Mouse (Mus musculus): ENCODE data around the gene Spag17. TPM values are rescaled to one million over a fixed set of nuclear protein-coding genes. Genes with fewer than 3 reads are reported as not detected.
A peak's percentile ranks its signal among the peaks of the same experiment; 100 is the strongest.

Spag17 gene
- polyA plus RNA-seq, 1 experiment from 2014 or later, result 0.29 TPM

GRCm38 (mm10) chr3:100102386-100103092 is 217.3 kb downstream of the Spag17 start:
- no peak overlapping the region for H3K4me3 ChIP-seq (replicated peaks; ENCODE audit: low read depth, low read length)
- DNase-seq, result no peak
- H3K27me3 ChIP-seq (ENCODE audit: control insufficient read depth, insufficient read depth, low read length), result no peaks in the 10 kb centered on the region
- H3K4me2 ChIP-seq (ENCODE audit: low read length), result no peak overlapping the region
- H3K27ac ChIP-seq (replicated peaks; ENCODE audit: low read depth, low read length), result no peak overlapping the region
- no peaks in the 10 kb centered on the region for H3K4me1 ChIP-seq (ENCODE audit: control insufficient read depth, insufficient read depth, low read length)
- 92% methylated on average over 3 of the region's 3 CpGs for WGBS
- no peak for ATAC-seq (ENCODE audit: low FRiP score, low TSS enrichment)
- no peaks in the 10 kb centered on the region for H3K9me3 ChIP-seq (ENCODE audit: control insufficient read depth, low read length)
- no peak overlapping the region for H3K9ac ChIP-seq (replicated peaks; ENCODE audit: low read length)
- H3K36me3 ChIP-seq (ENCODE audit: control insufficient read depth, insufficient read depth, low read length), result no peaks in the 10 kb centered on the region

- no peak overlapping the region for H3K4me2 ChIP-seq (ENCODE audit: low read length)
- H3K4me1 ChIP-seq (ENCODE audit: control insufficient read depth, insufficient read depth, low read length), result no peaks in the 10 kb centered on the region
- no peaks in the 10 kb centered on the region for H3K36me3 ChIP-seq (ENCODE audit: control insufficient read depth, insufficient read depth, low read length)
- 88% methylated on average over 2 of the region's 2 CpGs for WGBS
- no peak overlapping the region for H3K4me3 ChIP-seq (replicated peaks; ENCODE audit: low read depth, low read length)
- no peak overlapping the region for H3K9ac ChIP-seq (replicated peaks; ENCODE audit: low read length)
- H3K27ac ChIP-seq (replicated peaks; ENCODE audit: low read depth, low read length), result no peak overlapping the region
- no peaks in the 10 kb centered on the region for H3K9me3 ChIP-seq (ENCODE audit: control insufficient read depth, low read length)
- H3K27me3 ChIP-seq (ENCODE audit: control insufficient read depth, insufficient read depth, low read length), result no peaks in the 10 kb centered on the region
- no peak for ATAC-seq (ENCODE audit: low FRiP score, low TSS enrichment)
- peak; percentile 2 for DNase-seq
These were observed 221.5 kb downstream of the Spag17 start for GRCm38 (mm10) chr3:100106736-100107135.

DNA sequence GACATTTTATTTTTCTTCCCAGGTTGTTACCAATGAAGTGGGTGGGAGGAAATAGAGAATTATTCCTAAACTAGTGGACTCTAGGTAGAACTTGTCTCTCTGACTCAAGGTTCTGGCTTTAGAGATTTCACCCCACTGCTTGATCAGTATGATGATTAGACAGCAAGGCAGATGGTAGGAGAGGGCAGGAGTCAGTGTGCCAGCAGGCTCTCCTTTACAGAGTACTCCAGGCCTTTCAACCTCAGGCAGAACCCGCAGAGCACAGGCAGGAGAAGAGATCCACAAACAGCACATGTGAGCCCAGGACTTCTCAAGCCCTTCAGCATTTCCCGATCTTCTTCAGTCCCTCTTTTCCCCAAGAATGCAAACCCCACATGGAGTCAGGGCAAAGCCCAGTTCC is 233.5 kb downstream of the Spag17 start:
- Histone ChIP-seq H3K9me3 (ENCODE audit: control insufficient read depth, low read length) (no peaks in the 10 kb centered on the region), H3K4me2 (ENCODE audit: low read length) (no peak overlapping the region), H3K4me3 (replicated peaks; ENCODE audit: low read depth, low read length) (no peak overlapping the region), H3K27me3 (ENCODE audit: control insufficient read depth, insufficient read depth, low read length) (no peaks in the 10 kb centered on the region), H3K4me1 (ENCODE audit: control insufficient read depth, insufficient read depth, low read length) (no peaks in the 10 kb centered on the region), H3K27ac (replicated peaks; ENCODE audit: low read depth, low read length) (no peak overlapping the region), H3K9ac (replicated peaks; ENCODE audit: low read length) (no peak overlapping the region), H3K36me3 (ENCODE audit: control insufficient read depth, insufficient read depth, low read length) (no peaks in the 10 kb centered on the region)
- ATAC-seq (ENCODE audit: low FRiP score, low TSS enrichment) (no peak), DNase-seq (no peak)
- WGBS, result 77% methylated on average over 2 of the region's 2 CpGs

- no peaks in the 10 kb centered on the region for H3K9me3 ChIP-seq (ENCODE audit: control insufficient read depth, low read length)
- H3K9ac ChIP-seq (replicated peaks; ENCODE audit: low read length), result no peak overlapping the region
- DNase-seq, result no peak
- H3K27me3 ChIP-seq (ENCODE audit: control insufficient read depth, insufficient read depth, low read length), result no peaks in the 10 kb centered on the region
- no peaks in the 10 kb centered on the region for H3K4me1 ChIP-seq (ENCODE audit: control insufficient read depth, insufficient read depth, low read length)
- no peaks in the 10 kb centered on the region for H3K36me3 ChIP-seq (ENCODE audit: control insufficient read depth, insufficient read depth, low read length)
- H3K27ac ChIP-seq (replicated peaks; ENCODE audit: low read depth, low read length), result no peak overlapping the region
- no peak for ATAC-seq (ENCODE audit: low FRiP score, low TSS enrichment)
- H3K4me3 ChIP-seq (replicated peaks; ENCODE audit: low read depth, low read length), result no peak overlapping the region
- no peak overlapping the region for H3K4me2 ChIP-seq (ENCODE audit: low read length)
- 78% methylated on average over 2 of the region's 2 CpGs for WGBS
These were observed 236.8 kb downstream of the Spag17 start for GRCm38 (mm10) chr3:100121961-100122360.

DNA sequence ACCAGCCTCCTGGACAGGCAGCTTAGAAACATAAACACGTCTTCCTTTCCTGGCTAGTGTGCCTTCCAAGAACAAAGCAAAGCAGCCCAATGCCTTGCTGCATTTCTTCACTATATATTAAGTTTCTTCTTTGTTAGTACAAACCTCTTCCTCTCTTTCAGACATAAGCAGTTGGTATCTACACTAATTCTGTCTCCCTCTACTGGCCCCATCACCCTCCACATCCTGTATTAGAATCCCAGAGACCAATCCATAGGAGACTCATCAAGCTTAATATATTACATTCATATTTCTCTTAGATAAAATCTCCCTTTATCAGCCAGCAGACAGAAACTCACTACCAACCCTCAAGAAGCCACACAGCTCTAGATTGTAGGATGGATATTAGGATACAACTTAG is 237.2 kb downstream of the Spag17 start:
- Histone ChIP-seq H3K36me3 (ENCODE audit: control insufficient read depth, insufficient read depth, low read length) (no peaks in the 10 kb centered on the region), H3K27ac (replicated peaks; ENCODE audit: low read depth, low read length) (no peak overlapping the region), H3K9me3 (ENCODE audit: control insufficient read depth, low read length) (no peaks in the 10 kb centered on the region), H3K9ac (replicated peaks; ENCODE audit: low read length) (no peak overlapping the region), H3K27me3 (ENCODE audit: control insufficient read depth, insufficient read depth, low read length) (no peaks in the 10 kb centered on the region), H3K4me1 (ENCODE audit: control insufficient read depth, insufficient read depth, low read length) (no peaks in the 10 kb centered on the region), H3K4me3 (replicated peaks; ENCODE audit: low read depth, low read length) (no peak overlapping the region), H3K4me2 (ENCODE audit: low read length) (no peak overlapping the region)
- DNase-seq (no peak), ATAC-seq (ENCODE audit: low FRiP score, low TSS enrichment) (no peak)
- WGBS, result 81% methylated on average over 1 of the region's 1 CpGs

GRCm38 (mm10) chr3:100160682-100161445 is 275.7 kb downstream of the Spag17 start:
- 91% methylated on average over 15 of the region's 15 CpGs for WGBS
- peak overlapping the region; percentile 86 for H3K4me3 ChIP-seq (replicated peaks; ENCODE audit: low read depth, low read length)
- no peak for DNase-seq
- no peaks in the 10 kb centered on the region for H3K9me3 ChIP-seq (ENCODE audit: control insufficient read depth, low read length)
- H3K36me3 ChIP-seq (ENCODE audit: control insufficient read depth, insufficient read depth, low read length), result peaks cover 36% of the 10 kb centered on the region
- H3K27ac ChIP-seq (replicated peaks; ENCODE audit: low read depth, low read length), result no peak overlapping the region
- H3K4me1 ChIP-seq (ENCODE audit: control insufficient read depth, insufficient read depth, low read length), result peaks cover 14% of the 10 kb centered on the region; the same call in 1 of the 2 replicates
- H3K4me2 ChIP-seq (ENCODE audit: low read length), result peak overlapping the region; percentile 83
- ATAC-seq (ENCODE audit: low FRiP score, low TSS enrichment), result no peak
- H3K27me3 ChIP-seq (ENCODE audit: control insufficient read depth, insufficient read depth, low read length), result no peaks in the 10 kb centered on the region
- H3K9ac ChIP-seq (replicated peaks; ENCODE audit: low read length), result peak overlapping the region; percentile 87; the same call in 1 of the 2 replicates

DNA sequence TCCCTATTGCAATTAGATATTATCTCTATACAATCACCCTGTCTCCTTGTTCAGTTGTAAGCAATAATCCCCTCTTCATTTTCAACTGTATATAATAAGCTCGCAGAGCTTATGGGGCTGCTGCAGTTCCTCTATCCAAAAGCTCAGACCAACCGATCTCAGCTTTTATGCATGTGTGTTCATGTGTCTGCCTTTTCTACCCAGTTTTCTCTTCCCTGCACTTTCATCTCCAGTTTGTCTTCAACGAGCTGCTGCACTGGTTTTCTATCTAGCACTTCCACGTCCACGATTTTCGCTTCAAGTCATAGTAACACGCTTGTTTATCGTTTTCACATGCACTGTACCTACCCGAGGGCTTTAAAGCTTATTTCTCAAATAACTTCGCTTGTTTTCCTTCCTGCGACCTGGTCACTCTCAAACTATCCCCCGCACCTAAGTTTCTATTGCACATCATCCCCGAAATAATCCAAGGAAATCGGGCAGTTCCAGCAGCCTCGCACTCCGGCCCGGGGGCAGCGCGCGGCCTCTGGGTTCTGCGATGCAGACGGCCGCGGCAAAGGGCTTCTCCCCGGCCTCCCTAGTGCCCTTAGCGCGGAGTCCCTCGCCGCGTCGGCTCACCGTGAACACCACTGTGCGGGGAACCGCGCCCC is 276.6 kb downstream of the Spag17 start:
- no peak for DNase-seq
- Histone ChIP-seq H3K9ac (replicated peaks; ENCODE audit: low read length) (peak overlapping the region; percentile 87), H3K36me3 (ENCODE audit: control insufficient read depth, insufficient read depth, low read length) (peaks cover 34% of the 10 kb centered on the region), H3K4me3 (replicated peaks; ENCODE audit: low read depth, low read length) (peak overlapping the region; percentile 86), H3K27ac (replicated peaks; ENCODE audit: low read depth, low read length) (0 out of 2 replicates have a peak overlapping the region, but pooled peaks have one; percentile 26), H3K4me1 (ENCODE audit: control insufficient read depth, insufficient read depth, low read length) (peaks cover 14% of the 10 kb centered on the region; the same call in 1 of the 2 replicates), H3K27me3 (ENCODE audit: control insufficient read depth, insufficient read depth, low read length) (no peaks in the 10 kb centered on the region), H3K9me3 (ENCODE audit: control insufficient read depth, low read length) (no peaks in the 10 kb centered on the region), H3K4me2 (ENCODE audit: low read length) (peak overlapping the region; percentile 83)
- ATAC-seq (ENCODE audit: low FRiP score, low TSS enrichment), result peak; percentile 1; the same call in 1 of the 2 replicates
- WGBS, result 2% methylated on average over 35 of the region's 35 CpGs

DNA sequence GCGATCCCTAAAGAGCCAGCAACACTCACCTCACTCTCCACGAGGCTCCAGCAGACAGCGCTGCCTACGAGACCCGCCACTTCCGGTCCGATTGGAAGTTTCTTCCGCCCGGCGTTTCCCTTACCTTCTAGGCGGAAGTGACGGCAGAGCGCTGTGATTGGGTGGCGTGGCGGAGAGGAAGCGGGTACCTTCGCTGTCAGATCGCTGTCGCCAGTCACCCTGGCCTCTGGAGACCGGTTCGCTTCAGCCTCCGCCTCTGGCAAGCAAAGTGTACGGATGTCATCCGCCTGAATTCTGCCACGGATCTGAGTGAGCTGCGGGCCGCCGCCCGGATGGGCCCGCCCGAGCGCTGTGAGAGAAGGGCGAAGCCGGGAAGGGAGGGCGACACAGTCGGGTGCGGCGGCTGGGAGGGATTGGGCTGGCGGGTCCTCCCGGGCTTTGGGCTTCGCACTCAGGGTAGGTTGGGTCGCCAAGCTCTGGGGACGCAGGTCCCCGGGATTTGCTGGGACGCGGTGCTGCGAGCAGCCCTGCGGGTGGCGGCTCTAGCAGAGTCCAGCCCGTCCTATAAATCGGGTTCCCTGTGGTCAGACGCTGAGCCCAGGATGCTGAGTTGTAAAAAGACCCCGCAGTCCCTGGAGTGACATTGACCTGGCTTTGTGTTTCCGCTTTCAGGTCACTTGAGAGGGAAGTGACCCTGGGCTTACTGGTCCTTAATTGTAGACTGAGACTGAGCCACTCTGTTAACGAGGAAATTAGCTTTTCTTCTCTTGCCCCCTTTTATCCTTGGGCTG is 277.3 kb downstream of the Spag17 start, which contains the start of the genes Gdap2 and Wdr3:
Gene Gdap2 (plus strand): TSS at position 67 of the 791 bp plus-strand sequence.
Gene Wdr3 (minus strand): TSS at position 93 of the 791 bp plus-strand sequence.
- ATAC-seq (ENCODE audit: low FRiP score, low TSS enrichment), result peak; percentile 98
- Histone ChIP-seq H3K27me3 (ENCODE audit: control insufficient read depth, insufficient read depth, low read length) (no peaks in the 10 kb centered on the region), H3K9me3 (ENCODE audit: control insufficient read depth, low read length) (no peaks in the 10 kb centered on the region), H3K27ac (replicated peaks; ENCODE audit: low read depth, low read length) (peak within 1 kb of the TSS; percentile 90), H3K4me1 (ENCODE audit: control insufficient read depth, insufficient read depth, low read length) (peaks cover 14% of the 10 kb centered on the region; the same call in 1 of the 2 replicates), H3K36me3 (ENCODE audit: control insufficient read depth, insufficient read depth, low read length) (peaks cover 30% of the 10 kb centered on the region), H3K9ac (replicated peaks; ENCODE audit: low read length) (peak within 1 kb of the TSS; percentile 87), H3K4me3 (replicated peaks; ENCODE audit: low read depth, low read length) (peak within 1 kb of the TSS; percentile 86), H3K4me2 (ENCODE audit: low read length) (peak within 1 kb of the TSS; percentile 83)
- DNase-seq, result peak; percentile 99
- under 1% methylated on average over 55 of the region's 55 CpGs for WGBS

All from midbrain, embryonic 14.5 days (tissue).